Mouse (Mus musculus) hindbrain, embryonic 10.5 days (tissue): ENCODE results near the gene Dnajc16. TPM values are rescaled to one million over a fixed set of nuclear protein-coding genes. Genes with fewer than 3 reads are reported as not detected.
"Not testable (repeated sequence)": the region's sequence is repeated elsewhere in the genome, so short reads cannot be mapped to it uniquely, and the experiment has no call there.

Experiments
- DNase-seq: peaks from one replicate; pipeline ENCODE4 v3.0.0-alpha.2; 2017; ENCODE audit warnings: low spot score
- H3K27ac ChIP-seq: fragments of 300-500 bp; sonication (generic); 2 replicates; pipeline ENCODE4 v1.5.1; 2016; ENCODE audit warnings: mild to moderate bottlenecking, moderate library complexity
- H3K27me3 ChIP-seq: fragments of 300-500 bp; sonication (generic); 2 replicates; pipeline ENCODE4 v1.6.1; 2016; ENCODE audit warnings: mild to moderate bottlenecking; ENCODE audit not compliant: poor library complexity, insufficient read depth, severe bottlenecking
- H3K36me3 ChIP-seq: fragments of 300-500 bp; sonication (generic); 2 replicates; pipeline ENCODE4 v1.6.1; 2016; ENCODE audit warnings: mild to moderate bottlenecking, moderate library complexity
- H3K4me1 ChIP-seq: fragments of 300-500 bp; sonication (generic); replicated peaks from 2 replicates; pipeline ENCODE4 v1.6.1; 2016; ENCODE audit warnings: mild to moderate bottlenecking
- H3K4me3 ChIP-seq: fragments of 300-500 bp; sonication (generic); 2 replicates; pipeline ENCODE4 v1.5.1; 2016; ENCODE audit warnings: mild to moderate bottlenecking, moderate library complexity
- H3K9me3 ChIP-seq: fragments of 300-500 bp; sonication (generic); 2 replicates; pipeline ENCODE4 v1.6.1; 2016; ENCODE audit warnings: mild to moderate bottlenecking, moderate library complexity
- WGBS: fragments of 180-500 bp; shearing (Covaris S2); methylation state at CpG from one replicate; pipeline ENCODE4 v1.1.7; 2016; 5-methylcytosine and 5-hydroxymethylcytosine counted together
- polyA plus RNA-seq: library from polyadenylated mRNA; unstranded; fragments of >200 nt; fragmentation: Nextera tagmentation; extraction: Ambion mirVana; gene quantifications from 2 replicates; pipeline ENCODE4 v1.2.1, GENCODE M21; 2016

The Dnajc16 gene
- polyA plus RNA-seq, 1 experiment from 2014 or later: 5.5 TPM

DNA sequence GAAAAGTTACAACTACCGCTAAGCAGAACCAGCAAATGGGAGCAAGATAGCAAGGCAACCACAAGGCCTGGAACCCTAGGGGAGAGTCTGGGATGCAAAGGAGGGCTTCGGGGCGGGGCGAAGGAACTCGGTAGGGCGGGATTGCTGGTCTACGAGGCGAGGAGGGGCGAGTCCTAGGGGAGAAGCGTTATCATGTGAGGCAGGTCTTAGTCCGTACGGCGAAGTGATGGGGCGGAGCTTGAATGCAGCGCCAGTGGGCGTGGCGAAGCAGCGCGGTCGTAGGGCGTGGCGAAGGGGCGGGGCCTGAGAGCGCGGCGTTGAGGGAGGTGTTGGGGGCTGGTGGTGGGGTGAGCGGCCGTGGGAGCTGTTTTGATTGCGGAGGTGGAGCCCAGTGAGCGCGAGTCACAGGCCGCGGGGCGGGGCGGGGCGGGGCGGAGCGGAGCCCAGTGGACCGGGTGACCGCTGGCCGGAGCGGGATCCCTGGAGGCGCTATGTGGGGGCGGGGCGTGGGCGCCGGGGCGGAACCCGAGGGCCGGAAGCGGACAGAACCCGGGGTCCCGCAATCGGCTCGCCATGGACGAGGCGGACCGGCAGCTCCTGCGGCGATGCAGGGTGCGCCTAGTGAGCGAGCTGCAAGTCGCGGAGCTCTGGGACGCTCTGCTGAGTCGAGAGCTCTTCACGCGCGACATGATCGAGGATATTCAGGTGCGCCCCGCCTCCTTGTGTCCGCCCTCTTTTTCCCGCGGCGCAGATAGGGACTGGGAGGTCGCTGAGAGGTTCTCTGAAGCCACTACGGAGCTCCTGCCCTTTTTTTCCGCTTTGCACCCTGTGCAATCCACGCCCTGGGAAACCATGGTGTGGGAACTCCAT, 2.8 kb upstream of the Dnajc16 start, which contains the start of gene Casp9:
TSS of gene Casp9 (plus strand) at position 331 of the 870 bp plus-strand sequence.
- Histone ChIP-seq H3K9me3 (no peaks in the 10 kb centered on the region), H3K4me3 (peak within 1 kb of the TSS; percentile 78), H3K27ac (peak within 1 kb of the TSS; percentile 93), H3K4me1 (peaks cover 38% of the 10 kb centered on the region), H3K36me3 (peaks cover 25% of the 10 kb centered on the region), H3K27me3 (no peaks in the 10 kb centered on the region)
- peak; percentile 98 for DNase-seq
- under 1% methylated on average over 80 of the region's 80 CpGs for WGBS

DNA sequence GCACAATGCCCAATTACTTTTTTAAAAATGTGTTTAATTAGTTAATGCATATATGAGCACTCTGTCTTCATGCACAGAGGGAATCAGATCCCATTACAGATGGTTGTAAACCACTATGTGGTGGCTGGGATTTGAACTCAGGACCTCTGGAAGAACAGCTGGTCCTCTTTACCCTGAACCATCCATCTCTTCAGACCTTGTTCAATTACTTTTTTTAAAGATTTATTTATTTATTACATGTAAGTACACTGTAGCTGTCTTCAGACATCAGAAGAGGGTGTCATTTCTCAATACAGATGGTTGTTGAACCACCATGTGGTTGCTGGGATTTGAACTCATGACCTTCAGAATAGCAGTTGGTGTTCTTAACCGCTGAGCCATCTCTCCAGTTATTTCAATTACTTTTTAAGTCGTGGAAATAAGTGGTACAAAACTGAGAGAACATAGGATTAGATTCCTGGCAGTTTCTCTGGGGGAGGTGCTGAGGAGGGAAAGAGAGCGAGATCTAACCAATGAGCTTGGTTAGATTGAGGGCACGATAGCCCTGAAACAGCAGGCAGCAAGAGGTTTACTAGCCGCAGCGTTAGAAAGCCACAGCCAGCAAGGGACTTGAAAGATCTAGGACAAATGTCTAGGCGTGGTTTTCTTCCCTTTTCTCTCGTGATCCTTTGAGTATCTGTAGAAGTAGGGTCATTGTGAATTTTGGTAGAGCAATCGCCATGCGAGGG, 2.0 kb upstream of the Dnajc16 start:
- H3K27me3 ChIP-seq: no peaks in the 10 kb centered on the region
- 11% methylated on average over 10 of the region's 10 CpGs for WGBS
- no peak for DNase-seq

DNA sequence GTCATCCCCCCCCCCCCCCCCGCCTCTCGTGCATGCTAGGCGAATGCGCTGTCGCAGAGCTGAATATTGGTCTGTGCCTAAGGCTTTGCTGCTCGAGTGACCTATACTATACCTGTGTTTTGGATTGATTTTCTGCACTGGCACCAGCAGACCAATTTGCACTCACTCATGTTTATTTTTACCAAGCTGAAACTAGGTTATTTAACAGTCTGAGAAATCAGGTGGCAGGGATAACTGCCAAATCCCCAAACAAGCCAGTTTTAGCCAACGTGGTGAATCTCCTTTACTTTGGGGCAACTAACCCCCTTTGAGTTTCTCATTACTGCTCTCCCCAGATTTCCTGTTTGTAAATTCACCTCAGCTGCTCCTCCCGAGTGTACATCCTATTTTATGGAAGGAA, 1.2 kb upstream of the Dnajc16 start:
- no peaks in the 10 kb centered on the region for H3K27me3 ChIP-seq
- H3K4me3 ChIP-seq: no peak overlapping the region
- DNase-seq: no peak
- no peaks in the 10 kb centered on the region for H3K9me3 ChIP-seq
- H3K36me3 ChIP-seq: peaks cover 20% of the 10 kb centered on the region
- peaks cover 38% of the 10 kb centered on the region for H3K4me1 ChIP-seq
- WGBS: 84% methylated on average over 8 of the region's 8 CpGs
- no peak overlapping the region for H3K27ac ChIP-seq

More for the DNA sequence above, 2.0 kb upstream of the Dnajc16 start:
- peaks cover 38% of the 10 kb centered on the region for H3K4me1 ChIP-seq
- peaks cover 20% of the 10 kb centered on the region for H3K36me3 ChIP-seq
- H3K4me3 ChIP-seq: peak overlapping the region; percentile 78
- no peaks in the 10 kb centered on the region for H3K9me3 ChIP-seq
- peak overlapping the region; percentile 93 for H3K27ac ChIP-seq

DNA sequence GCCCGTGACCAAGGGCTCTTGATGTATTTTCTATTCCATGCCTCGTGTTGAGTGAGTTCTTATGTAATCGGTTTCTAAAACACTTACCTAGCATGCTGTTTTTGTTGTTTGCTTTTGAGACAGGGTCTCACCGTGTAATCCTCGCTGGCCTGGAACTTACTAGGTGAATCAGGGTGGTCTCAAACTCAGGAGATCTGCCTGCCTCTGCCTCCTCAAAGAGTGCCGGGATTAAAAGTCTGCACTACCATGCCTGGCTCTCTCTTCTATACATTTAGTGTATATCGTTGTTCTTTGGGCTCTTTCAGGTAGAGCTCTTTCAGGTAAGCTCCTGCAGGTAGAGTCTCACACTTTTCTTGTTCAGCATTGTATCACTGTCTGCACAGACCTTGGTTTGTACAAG, 755 bp upstream of the Dnajc16 start:
- Histone ChIP-seq H3K9me3 (no peaks in the 10 kb centered on the region), H3K4me3 (no peak overlapping the region)
- WGBS: 87% methylated on average over 7 of the region's 7 CpGs

DNA sequence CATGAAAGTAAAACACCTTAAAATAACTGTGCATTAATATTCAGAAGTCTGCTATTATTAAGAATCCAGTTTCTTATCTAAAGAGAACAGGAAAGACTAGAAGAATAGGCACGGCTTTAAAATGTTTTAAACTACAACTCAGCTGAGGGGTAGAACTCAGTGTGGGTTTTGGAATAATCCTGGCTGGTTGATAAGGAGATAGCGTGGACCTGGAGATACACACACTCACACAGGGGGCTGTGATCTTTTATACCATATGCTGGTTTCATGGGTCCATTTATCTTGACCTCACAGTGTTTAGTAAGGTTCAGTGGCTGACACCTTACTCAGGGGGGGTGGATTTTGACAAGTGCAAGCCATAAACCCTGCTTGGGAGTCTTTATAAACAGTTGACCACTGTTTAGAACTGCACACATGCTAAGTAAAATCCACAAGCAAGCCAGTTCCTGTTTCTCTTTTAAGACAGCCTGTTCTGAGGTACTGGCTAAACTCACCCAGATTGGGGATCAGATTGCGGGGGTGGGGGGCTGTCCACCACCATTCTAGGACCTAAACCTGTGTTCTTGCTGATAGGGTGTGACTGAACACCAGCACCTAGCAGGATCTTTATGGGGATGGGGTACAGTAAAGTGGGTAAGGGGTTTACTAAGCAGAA, 1.0 kb downstream of the Dnajc16 start:
- peaks cover 29% of the 10 kb centered on the region for H3K4me1 ChIP-seq
- H3K36me3 ChIP-seq: peaks cover 33% of the 10 kb centered on the region
- peak overlapping the region; percentile 92 for H3K4me3 ChIP-seq
- 57% methylated on average over 3 of the region's 3 CpGs for WGBS
- H3K27me3 ChIP-seq: no peaks in the 10 kb centered on the region
- DNase-seq: peak; percentile 5
- peak overlapping the region; percentile 95 for H3K27ac ChIP-seq
- no peaks in the 10 kb centered on the region for H3K9me3 ChIP-seq

More for the DNA sequence above, 755 bp upstream of the Dnajc16 start:
- peaks cover 20% of the 10 kb centered on the region for H3K36me3 ChIP-seq
- no peak overlapping the region for H3K27ac ChIP-seq
- peaks cover 37% of the 10 kb centered on the region for H3K4me1 ChIP-seq
- no peaks in the 10 kb centered on the region for H3K27me3 ChIP-seq
- no peak for DNase-seq

DNA sequence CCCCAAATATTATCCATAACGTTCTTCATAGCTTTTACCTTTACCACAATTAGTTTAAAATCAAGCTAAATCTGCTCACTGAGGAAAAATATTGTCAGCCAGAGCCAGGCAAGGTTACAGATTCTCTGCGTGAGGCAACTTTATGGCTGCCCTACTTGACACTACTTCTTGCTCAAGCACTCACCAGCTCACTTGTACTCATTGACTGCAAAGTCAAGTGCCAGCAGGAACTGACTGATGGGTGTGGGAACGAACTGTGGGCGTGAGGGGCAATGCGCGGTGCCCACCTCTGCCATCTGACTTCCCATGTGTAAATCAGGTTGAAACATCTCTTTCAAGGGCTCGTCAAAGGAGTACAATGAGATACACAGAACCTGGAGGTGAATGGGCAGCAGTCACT, 3.3 kb downstream of the Dnajc16 start:
- WGBS: 94% methylated on average over 7 of the region's 7 CpGs
- peaks cover 55% of the 10 kb centered on the region for H3K36me3 ChIP-seq

DNA sequence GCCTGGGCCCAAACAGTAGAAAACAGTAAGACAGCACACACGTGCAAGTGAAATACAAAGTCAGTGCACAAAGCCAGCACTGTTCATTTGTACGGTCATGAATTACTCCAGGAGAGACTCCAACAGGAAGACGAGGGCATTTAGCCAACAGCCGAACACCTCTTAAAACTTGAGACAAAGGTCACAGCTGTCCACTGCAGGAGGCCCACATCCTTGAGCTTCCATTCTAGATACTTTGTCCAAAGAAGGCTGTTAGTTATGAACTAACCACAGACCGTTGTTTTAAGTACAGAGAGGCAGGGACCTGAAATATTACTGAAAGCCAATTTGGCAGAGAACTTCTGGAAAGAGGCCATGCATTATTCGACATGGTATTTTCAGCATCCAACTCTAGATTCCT, 3.7 kb downstream of the Dnajc16 start:
- Histone ChIP-seq H3K9me3 (no peaks in the 10 kb centered on the region), H3K27ac (no peak overlapping the region), H3K4me1 (peaks cover 13% of the 10 kb centered on the region), H3K27me3 (no peaks in the 10 kb centered on the region), H3K4me3 (no peak overlapping the region), H3K36me3 (peaks cover 60% of the 10 kb centered on the region)
- 88% methylated on average over 6 of the region's 6 CpGs for WGBS
- DNase-seq: no peak

More for the DNA sequence above, 3.3 kb downstream of the Dnajc16 start:
- Histone ChIP-seq H3K27me3 (no peaks in the 10 kb centered on the region), H3K4me1 (peaks cover 14% of the 10 kb centered on the region), H3K9me3 (no peaks in the 10 kb centered on the region), H3K27ac (no peak overlapping the region), H3K4me3 (no peak overlapping the region)
- DNase-seq: no peak

DNA sequence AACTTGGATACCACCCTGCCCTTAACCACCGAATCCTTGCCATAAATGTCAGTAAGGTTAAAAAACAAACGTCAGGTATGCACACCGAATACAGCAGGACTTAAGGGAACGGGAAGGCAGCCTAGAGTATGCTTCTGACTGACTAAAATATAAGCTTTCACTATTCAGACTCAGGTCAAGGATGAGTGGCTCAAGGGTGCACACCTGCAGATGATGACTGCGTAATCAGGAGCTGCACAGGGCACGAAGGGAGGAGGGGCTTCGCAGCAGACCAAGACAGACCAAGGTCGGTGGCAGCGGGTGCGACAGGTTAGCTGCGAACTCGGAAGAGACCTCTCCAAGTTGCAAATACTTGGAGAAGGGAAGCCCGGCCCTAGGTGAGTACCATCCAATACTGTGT, 4.6 kb downstream of the Dnajc16 start:
- 91% methylated on average over 13 of the region's 13 CpGs for WGBS
- no peaks in the 10 kb centered on the region for H3K9me3 ChIP-seq
- no peak for DNase-seq
- H3K27me3 ChIP-seq: no peaks in the 10 kb centered on the region
- no peak overlapping the region for H3K27ac ChIP-seq
- H3K4me3 ChIP-seq: no peak overlapping the region
- peaks cover 69% of the 10 kb centered on the region for H3K36me3 ChIP-seq
- H3K4me1 ChIP-seq: peaks cover 12% of the 10 kb centered on the region

DNA sequence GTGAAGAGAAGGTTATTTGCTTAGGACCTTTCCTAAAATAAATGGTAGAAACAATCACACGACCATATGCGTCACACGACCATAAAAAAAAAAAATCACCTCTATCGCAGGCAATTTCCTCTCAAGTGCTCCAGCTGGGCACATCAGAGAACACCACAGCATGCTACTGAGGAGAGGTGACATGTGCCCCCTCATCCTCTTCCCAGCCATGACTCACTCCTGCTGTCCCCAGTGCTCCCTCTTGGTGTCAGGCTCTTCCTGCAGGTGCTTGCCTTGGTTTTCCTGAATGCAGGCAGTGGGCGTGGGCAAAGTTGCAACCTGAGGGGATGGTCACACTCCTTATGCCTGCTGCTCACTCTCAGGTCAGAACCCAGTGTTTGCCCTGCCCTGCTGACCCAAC, 5.9 kb downstream of the Dnajc16 start:
- WGBS: 90% methylated on average over 5 of the region's 5 CpGs

DNA sequence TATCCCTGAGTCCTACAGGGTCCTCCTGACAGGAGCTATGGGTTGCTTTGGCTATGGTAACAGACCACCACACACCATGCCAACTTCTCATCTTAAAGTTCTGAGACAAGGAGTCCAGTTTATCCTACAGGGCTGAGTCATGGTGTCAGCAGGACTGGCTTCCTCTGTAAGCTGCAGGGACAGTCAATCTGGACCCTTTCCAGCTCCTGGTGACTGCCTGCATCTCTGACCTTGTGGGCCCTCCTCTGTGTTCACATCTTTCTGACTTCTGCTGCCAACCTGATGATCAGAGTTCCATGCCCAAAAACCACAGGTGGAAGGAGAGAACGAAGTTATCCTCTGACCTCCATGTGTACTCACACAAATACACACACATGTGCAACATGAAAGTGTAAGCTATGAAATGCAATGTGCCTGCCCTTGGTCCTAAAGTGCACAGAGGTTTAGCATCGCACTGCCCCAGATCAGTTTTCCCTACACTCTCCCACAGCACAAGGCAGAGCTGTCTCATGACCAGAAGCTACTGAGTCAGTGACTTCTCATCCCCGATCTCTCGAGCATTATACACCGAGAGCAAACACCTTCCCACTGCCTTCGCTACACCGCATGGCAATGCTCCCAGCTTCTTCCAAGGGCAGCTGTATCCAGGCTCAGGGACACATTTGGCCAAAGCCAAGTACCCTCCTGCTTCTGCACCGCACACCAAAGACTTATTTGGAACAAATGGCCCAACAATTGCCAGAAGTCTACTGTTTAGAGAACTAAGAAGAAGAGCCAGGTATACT, 9.3 kb downstream of the Dnajc16 start:
- Histone ChIP-seq H3K27me3 (no peaks in the 10 kb centered on the region), H3K27ac (no peak overlapping the region), H3K4me1 (no peaks in the 10 kb centered on the region), H3K36me3 (peaks cover 100% of the 10 kb centered on the region), H3K4me3 (no peak overlapping the region), H3K9me3 (no peaks in the 10 kb centered on the region)
- WGBS: 96% methylated on average over 8 of the region's 8 CpGs
- no peak for DNase-seq

More for the DNA sequence above, 5.9 kb downstream of the Dnajc16 start:
- H3K27ac ChIP-seq: no peak overlapping the region
- no peak overlapping the region for H3K4me3 ChIP-seq
- H3K27me3 ChIP-seq: no peaks in the 10 kb centered on the region
- H3K36me3 ChIP-seq: peaks cover 82% of the 10 kb centered on the region
- peaks cover 5% of the 10 kb centered on the region for H3K4me1 ChIP-seq
- H3K9me3 ChIP-seq: no peaks in the 10 kb centered on the region
- no peak for DNase-seq

DNA sequence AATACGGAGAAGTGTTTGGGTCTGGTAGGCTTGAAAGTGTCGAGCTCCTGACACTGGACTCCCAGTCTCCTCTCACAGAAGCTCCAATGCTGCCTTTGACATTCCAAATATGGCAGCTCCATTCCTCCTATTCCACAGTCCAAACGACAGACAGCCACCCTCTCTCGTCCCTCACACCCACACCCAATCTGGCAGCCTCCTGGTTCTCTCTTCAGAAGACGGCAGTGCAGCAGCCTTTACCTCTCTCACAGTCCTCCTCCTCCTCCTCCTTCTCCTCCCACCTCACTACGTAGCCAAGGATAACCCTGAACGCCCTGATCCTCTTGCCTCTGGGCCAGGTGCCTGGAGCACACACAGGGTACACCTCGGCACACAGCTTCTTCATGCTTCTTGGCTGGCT, 10.9 kb downstream of the Dnajc16 start:
- DNase-seq: no peak

DNA sequence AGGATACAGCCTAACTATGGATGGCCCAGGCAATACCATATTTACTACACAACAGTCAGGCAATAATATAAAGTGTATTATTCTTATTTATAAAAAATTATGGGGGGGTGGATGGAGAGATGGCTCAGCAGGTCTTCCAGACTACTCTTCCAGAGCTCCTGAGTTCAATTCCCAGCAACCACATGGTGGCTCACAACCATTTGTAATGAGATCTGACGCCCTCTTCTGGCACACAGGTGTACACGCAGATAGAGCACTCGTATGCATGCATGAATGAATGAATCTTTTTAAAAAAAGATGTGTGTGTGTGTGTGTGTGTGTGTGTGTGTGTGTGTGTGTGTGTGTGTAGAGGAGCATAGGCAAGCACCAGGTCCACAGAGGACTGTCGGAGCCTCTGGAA, 17.7 kb downstream of the Dnajc16 start:
- not testable (repeated sequence) for H3K9me3 ChIP-seq, H3K27me3 ChIP-seq, DNase-seq, H3K4me1 ChIP-seq, H3K27ac ChIP-seq, H3K4me3 ChIP-seq
- WGBS: 86% methylated on average over 4 of the region's 4 CpGs
- peaks cover 100% of the 10 kb centered on the region for H3K36me3 ChIP-seq

More for the DNA sequence above, 10.9 kb downstream of the Dnajc16 start:
- Histone ChIP-seq H3K27ac (no peak overlapping the region), H3K36me3 (peaks cover 100% of the 10 kb centered on the region), H3K27me3 (no peaks in the 10 kb centered on the region), H3K4me3 (no peak overlapping the region), H3K4me1 (no peaks in the 10 kb centered on the region), H3K9me3 (no peaks in the 10 kb centered on the region)
- 94% methylated on average over 8 of the region's 8 CpGs for WGBS
